Mouse (Mus musculus) E14TG2a.4 (cell line): ENCODE data around the gene 4930558K02Rik.

Experiments
- CTCF ChIP-seq: conservative IDR thresholded peaks from 2 replicates; pipeline ENCODE4 v1.5.1; 2014; ENCODE audit warnings: low read length
- POU5F1 ChIP-seq: IDR thresholded peaks from 2 replicates; pipeline ENCODE4 v1.6.1; 2014; ENCODE audit warnings: low read length, borderline replicate concordance

DNA sequence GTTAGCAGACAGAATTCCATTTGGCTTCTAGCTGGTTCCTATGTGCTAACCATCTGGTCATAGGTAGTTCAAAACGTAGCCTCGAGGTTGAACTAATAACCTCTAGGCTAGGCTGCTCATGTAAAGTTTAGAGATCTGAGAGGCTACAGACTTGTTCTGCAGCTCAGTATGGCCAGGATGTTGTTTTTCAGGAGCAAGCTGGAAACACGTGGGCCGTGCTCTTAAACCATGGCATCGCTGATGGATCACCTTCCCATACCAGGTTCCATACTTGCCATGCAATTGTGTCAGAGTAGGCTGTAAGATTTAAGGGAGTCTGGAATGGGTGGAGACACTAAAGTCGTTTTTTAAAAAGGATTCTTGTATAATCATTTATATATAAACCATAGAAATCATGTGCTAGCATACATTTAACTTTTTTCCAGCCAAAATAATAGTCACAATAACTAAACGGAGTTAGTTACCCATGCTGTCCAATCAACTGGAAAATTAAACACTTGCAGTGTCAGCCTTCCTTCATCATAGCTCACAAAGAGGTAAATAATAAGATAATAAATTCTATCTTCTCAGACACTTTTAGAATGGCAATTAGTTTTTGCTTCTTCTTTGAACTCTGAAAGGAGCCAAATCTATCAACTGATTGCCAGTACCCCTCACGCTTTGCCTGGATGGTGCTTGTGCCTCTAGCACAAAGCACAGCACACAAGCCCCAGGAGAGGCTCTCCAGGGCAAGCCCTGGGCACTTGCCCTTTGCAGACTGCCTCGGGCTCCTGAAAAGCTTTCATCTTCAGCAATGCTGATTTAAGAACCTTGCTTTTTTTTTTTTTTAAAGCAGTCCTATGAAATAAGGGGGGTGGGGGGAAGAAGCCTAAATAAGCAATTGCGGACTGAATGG is 11.5 kb upstream of the 4930558K02Rik start:
- TF ChIP-seq CTCF (no peak), POU5F1 (no peak)
